Mouse (Mus musculus): ENCODE data around the gene Pkd2l1. TPM values are rescaled to one million over a fixed set of nuclear protein-coding genes. Genes with fewer than 3 reads are reported as not detected.
A peak's percentile ranks its signal among the peaks of the same experiment; 100 is the strongest.

Pkd2l1 gene
- polyA plus RNA-seq, 1 experiment from 2014 or later: 1.2 TPM

GRCm38 (mm10) chr19:44106831-44107660 is 85.2 kb downstream of the Pkd2l1 start, which contains the start of gene Chuk:
Gene Chuk, minus strand, starts transcription at chr19:44107480.
- no peaks in the 10 kb centered on the region for H3K9me3 ChIP-seq (ENCODE audit: control insufficient read depth, low read length)
- H3K27ac ChIP-seq (ENCODE audit: low read depth, low read length): 0 out of 2 replicates have a peak within 1 kb of the TSS, but pooled peaks have one; percentile 58
- peak within 1 kb of the TSS; percentile 99 for H3K4me3 ChIP-seq (ENCODE audit: low read depth, low read length)
- 0 out of 2 replicates have a peak, but pooled peaks cover 2% of the 10 kb centered on the region for H3K4me1 ChIP-seq (ENCODE audit: control insufficient read depth, insufficient read depth, low read length)
- DNase-seq (ENCODE audit: low spot score) (peak; percentile 96), ATAC-seq (ENCODE audit: insufficient read depth, low FRiP score, low TSS enrichment) (peak; percentile 98)
- 2% methylated on average over 64 of the region's 67 CpGs for WGBS
- peak within 1 kb of the TSS; percentile 89 for H3K4me2 ChIP-seq (ENCODE audit: low read depth)
- H3K9ac ChIP-seq (ENCODE audit: low read length): peak within 1 kb of the TSS; percentile 94
- no peaks in the 10 kb centered on the region for H3K27me3 ChIP-seq (ENCODE audit: control insufficient read depth, insufficient read depth, low read length)
- peaks cover 5% of the 10 kb centered on the region for H3K36me3 ChIP-seq (ENCODE audit: control insufficient read depth, insufficient read depth, low read length)

- H3K9ac ChIP-seq (ENCODE audit: low read length): no peak overlapping the region
- 92% methylated on average over 1 of the region's 1 CpGs for WGBS
- no peak overlapping the region for H3K27ac ChIP-seq (ENCODE audit: low read depth, low read length)
- DNase-seq (ENCODE audit: low spot score) (no peak), ATAC-seq (ENCODE audit: insufficient read depth, low FRiP score, low TSS enrichment) (no peak)
- no peak overlapping the region for H3K4me3 ChIP-seq (ENCODE audit: low read depth, low read length)
- no peaks in the 10 kb centered on the region for H3K36me3 ChIP-seq (ENCODE audit: control insufficient read depth, insufficient read depth, low read length)
- 0 out of 2 replicates have a peak, but pooled peaks cover 2% of the 10 kb centered on the region for H3K4me1 ChIP-seq (ENCODE audit: control insufficient read depth, insufficient read depth, low read length)
- no peaks in the 10 kb centered on the region for H3K27me3 ChIP-seq (ENCODE audit: control insufficient read depth, insufficient read depth, low read length)
- no peak overlapping the region for H3K4me2 ChIP-seq (ENCODE audit: low read depth)
- no peaks in the 10 kb centered on the region for H3K9me3 ChIP-seq (ENCODE audit: control insufficient read depth, low read length)
These were observed 87.8 kb downstream of the Pkd2l1 start for GRCm38 (mm10) chr19:44104393-44104792.

GRCm38 (mm10) chr19:44103001-44103400 is 89.2 kb downstream of the Pkd2l1 start:
- Histone ChIP-seq H3K27me3 (ENCODE audit: control insufficient read depth, insufficient read depth, low read length) (no peaks in the 10 kb centered on the region), H3K27ac (ENCODE audit: low read depth, low read length) (no peak overlapping the region), H3K4me1 (ENCODE audit: control insufficient read depth, insufficient read depth, low read length) (0 out of 2 replicates have a peak, but pooled peaks cover 2% of the 10 kb centered on the region), H3K4me2 (ENCODE audit: low read depth) (no peak overlapping the region), H3K36me3 (ENCODE audit: control insufficient read depth, insufficient read depth, low read length) (no peaks in the 10 kb centered on the region), H3K9ac (ENCODE audit: low read length) (no peak overlapping the region), H3K4me3 (ENCODE audit: low read depth, low read length) (no peak overlapping the region), H3K9me3 (ENCODE audit: control insufficient read depth, low read length) (no peaks in the 10 kb centered on the region)
- no peak for DNase-seq (ENCODE audit: low spot score)
- WGBS: 86% methylated on average over 3 of the region's 3 CpGs
- ATAC-seq (ENCODE audit: insufficient read depth, low FRiP score, low TSS enrichment): no peak

- no peak overlapping the region for H3K27ac ChIP-seq (ENCODE audit: low read depth, low read length)
- ATAC-seq (ENCODE audit: insufficient read depth, low FRiP score, low TSS enrichment): no peak
- H3K4me2 ChIP-seq (ENCODE audit: low read depth): no peak overlapping the region
- no peak for DNase-seq (ENCODE audit: low spot score)
- no peak overlapping the region for H3K4me3 ChIP-seq (ENCODE audit: low read depth, low read length)
- H3K4me1 ChIP-seq (ENCODE audit: control insufficient read depth, insufficient read depth, low read length): no peaks in the 10 kb centered on the region
- no peak overlapping the region for H3K9ac ChIP-seq (ENCODE audit: low read length)
- peaks cover 8% of the 10 kb centered on the region for H3K36me3 ChIP-seq (ENCODE audit: control insufficient read depth, insufficient read depth, low read length)
- H3K27me3 ChIP-seq (ENCODE audit: control insufficient read depth, insufficient read depth, low read length): no peaks in the 10 kb centered on the region
- H3K9me3 ChIP-seq (ENCODE audit: control insufficient read depth, low read length): no peaks in the 10 kb centered on the region
These were observed 91.4 kb downstream of the Pkd2l1 start for GRCm38 (mm10) chr19:44100840-44101239.

Other genes starting within 250 kb of the Pkd2l1 start
- gene Cpn1, start 205.9 kb downstream of the Pkd2l1 start, polyA plus RNA-seq (2014; fragmentation: Nextera tagmentation; extraction: Ambion mirVana): 0.12 and 0.38 TPM in 2 replicates
- not detected in 2 replicates for gene Cyp2c23, start 163.2 kb downstream of the Pkd2l1 start, polyA plus RNA-seq (2014; fragmentation: Nextera tagmentation; extraction: Ambion mirVana)
- gene Erlin1, start 122.7 kb downstream of the Pkd2l1 start, polyA plus RNA-seq (2014; fragmentation: Nextera tagmentation; extraction: Ambion mirVana): 18.7 and 19.1 TPM in 2 replicates
- gene Chuk, start 85.0 kb downstream of the Pkd2l1 start, polyA plus RNA-seq (2014; fragmentation: Nextera tagmentation; extraction: Ambion mirVana): 48.0 and 50.4 TPM in 2 replicates
- gene Cwf19l1, start 56.6 kb downstream of the Pkd2l1 start, polyA plus RNA-seq (2014; fragmentation: Nextera tagmentation; extraction: Ambion mirVana): 36.5 and 38.6 TPM in 2 replicates
- gene Bloc1s2, start 46.0 kb downstream of the Pkd2l1 start, polyA plus RNA-seq (2014; fragmentation: Nextera tagmentation; extraction: Ambion mirVana): 115 and 118 TPM in 2 replicates
- 0.53 and 0.76 TPM in 2 replicates for gene Scd3, start 10.8 kb upstream of the Pkd2l1 start, polyA plus RNA-seq (2014; fragmentation: Nextera tagmentation; extraction: Ambion mirVana)
- gene Scd2, start 101.2 kb upstream of the Pkd2l1 start, polyA plus RNA-seq (2014; fragmentation: Nextera tagmentation; extraction: Ambion mirVana): 413 and 424 TPM in 2 replicates
- not detected in 2 replicates for gene Scd4, start 140.7 kb upstream of the Pkd2l1 start, polyA plus RNA-seq (2014; fragmentation: Nextera tagmentation; extraction: Ambion mirVana)
- gene Scd1, start 215.4 kb upstream of the Pkd2l1 start, polyA plus RNA-seq (2014; fragmentation: Nextera tagmentation; extraction: Ambion mirVana): 15.0 and 15.2 TPM in 2 replicates